Mouse (Mus musculus) neural tube, embryonic 12.5 days (tissue): ENCODE measurements around the gene Cdkn2aip. TPM values are rescaled to one million over a fixed set of nuclear protein-coding genes. Genes with fewer than 3 reads are reported as not detected.

Source experiments
- ATAC-seq: fragments of 200-750 bp; cut with Nextera tagmentation; 2 replicates; pipeline ENCODE4 v1.8.0; 2017; ENCODE audit warnings: low read depth, mild to moderate bottlenecking, moderate TSS enrichment, moderate library complexity; ENCODE audit not compliant: low FRiP score
- H3K27ac ChIP-seq: fragments of 300-500 bp; sonication (generic); 2 replicates; pipeline ENCODE4 v1.5.1; 2016
- H3K27me3 ChIP-seq: fragments of 300-500 bp; sonication (generic); replicated peaks from 2 replicates; pipeline ENCODE4 v1.6.1; 2016; ENCODE audit warnings: mild to moderate bottlenecking
- H3K36me3 ChIP-seq: fragments of 300-500 bp; sonication (generic); 2 replicates; pipeline ENCODE4 v1.6.1; 2016; ENCODE audit warnings: mild to moderate bottlenecking
- H3K4me1 ChIP-seq: fragments of 300-500 bp; sonication (generic); 2 replicates; pipeline ENCODE4 v1.6.1; 2016
- H3K4me2 ChIP-seq: fragments of 300-500 bp; sonication (generic); replicated peaks from 2 replicates; pipeline ENCODE4 v1.6.1; 2016; ENCODE audit warnings: mild to moderate bottlenecking
- H3K4me3 ChIP-seq: fragments of 300-500 bp; sonication (generic); 2 replicates; pipeline ENCODE4 v1.5.1; 2016
- H3K9ac ChIP-seq: fragments of 300-500 bp; sonication (generic); 2 replicates; pipeline ENCODE4 v1.6.1; 2016; ENCODE audit warnings: mild to moderate bottlenecking
- H3K9me3 ChIP-seq: fragments of 300-500 bp; sonication (generic); 2 replicates; pipeline ENCODE4 v1.6.1; 2016; ENCODE audit warnings: mild to moderate bottlenecking
- WGBS: fragments of 180-500 bp; shearing (Covaris S2); methylation state at CpG from one replicate; pipeline ENCODE4 v1.1.7; 2016; 5-methylcytosine and 5-hydroxymethylcytosine counted together
- polyA plus RNA-seq: library from polyadenylated mRNA; unstranded; fragments of >200 nt; fragmentation: Nextera tagmentation; extraction: Ambion mirVana; gene quantifications from 2 replicates; pipeline ENCODE4 v1.2.1, GENCODE M21; 2016

Cdkn2aip gene
- polyA plus RNA-seq: 43.3 and 45.1 TPM in 2 replicates

GRCm38 (mm10) chr8:47713761-47714745 lies at the start of gene Cdkn2aip:
TSS of gene Cdkn2aip (minus strand) at chr8:47713932.
- H3K27ac ChIP-seq: peak within 1 kb of the TSS; percentile 92
- H3K9ac ChIP-seq: peak within 1 kb of the TSS; percentile 94
- peak within 1 kb of the TSS; percentile 96 for H3K4me3 ChIP-seq
- peaks cover 7% of the 10 kb centered on the region for H3K4me1 ChIP-seq
- H3K27me3 ChIP-seq: no peaks in the 10 kb centered on the region
- peak within 1 kb of the TSS; percentile 69 for H3K4me2 ChIP-seq
- WGBS: under 1% methylated on average over 114 of the region's 114 CpGs
- ATAC-seq: peak; percentile 88
- peaks cover 14% of the 10 kb centered on the region for H3K36me3 ChIP-seq
- H3K9me3 ChIP-seq: no peaks in the 10 kb centered on the region

GRCm38 (mm10) chr8:47763194-47763593 lies 49.5 kb upstream of the Cdkn2aip start:
- no peaks in the 10 kb centered on the region for H3K27me3 ChIP-seq
- H3K4me3 ChIP-seq: no peak overlapping the region
- no peak for ATAC-seq
- H3K9me3 ChIP-seq: no peaks in the 10 kb centered on the region
- WGBS: 34% methylated on average over 9 of the region's 9 CpGs
- peaks cover 10% of the 10 kb centered on the region for H3K4me1 ChIP-seq
- no peak overlapping the region for H3K9ac ChIP-seq
- H3K27ac ChIP-seq: no peak overlapping the region
- H3K4me2 ChIP-seq: peak overlapping the region; percentile 44
- no peaks in the 10 kb centered on the region for H3K36me3 ChIP-seq

- 75% methylated on average over 11 of the region's 11 CpGs for WGBS
- H3K27me3 ChIP-seq: no peaks in the 10 kb centered on the region
- no peak overlapping the region for H3K27ac ChIP-seq
- no peaks in the 10 kb centered on the region for H3K9me3 ChIP-seq
- no peak overlapping the region for H3K9ac ChIP-seq
- no peaks in the 10 kb centered on the region for H3K36me3 ChIP-seq
- no peak overlapping the region for H3K4me3 ChIP-seq
- H3K4me2 ChIP-seq: no peak overlapping the region
- no peak for ATAC-seq
- H3K4me1 ChIP-seq: peaks cover 10% of the 10 kb centered on the region
These were observed 47.0 kb upstream of the Cdkn2aip start for GRCm38 (mm10) chr8:47760685-47761084.

GRCm38 (mm10) chr8:47760186-47760585 lies 46.5 kb upstream of the Cdkn2aip start:
- no peaks in the 10 kb centered on the region for H3K36me3 ChIP-seq
- H3K4me2 ChIP-seq: no peak overlapping the region
- no peak for ATAC-seq

GRCm38 (mm10) chr8:47753121-47753520 lies 39.4 kb upstream of the Cdkn2aip start:
- no peaks in the 10 kb centered on the region for H3K9me3 ChIP-seq
- ATAC-seq: no peak
- H3K4me3 ChIP-seq: no peak overlapping the region
- H3K4me2 ChIP-seq: no peak overlapping the region
- H3K36me3 ChIP-seq: no peaks in the 10 kb centered on the region
- H3K9ac ChIP-seq: no peak overlapping the region
- WGBS: 90% methylated on average over 3 of the region's 3 CpGs
- H3K27ac ChIP-seq: no peak overlapping the region
- H3K4me1 ChIP-seq: no peaks in the 10 kb centered on the region
- no peaks in the 10 kb centered on the region for H3K27me3 ChIP-seq

More at GRCm38 (mm10) chr8:47760186-47760585, 46.5 kb upstream of the Cdkn2aip start:
- H3K4me3 ChIP-seq: no peak overlapping the region
- H3K9me3 ChIP-seq: no peaks in the 10 kb centered on the region
- 76% methylated on average over 4 of the region's 4 CpGs for WGBS
- peaks cover 10% of the 10 kb centered on the region for H3K4me1 ChIP-seq
- no peak overlapping the region for H3K9ac ChIP-seq
- H3K27ac ChIP-seq: no peak overlapping the region
- H3K27me3 ChIP-seq: no peaks in the 10 kb centered on the region

GRCm38 (mm10) chr8:47750096-47750495 lies 36.4 kb upstream of the Cdkn2aip start:
- no peaks in the 10 kb centered on the region for H3K9me3 ChIP-seq
- H3K4me1 ChIP-seq: 0 out of 2 replicates have a peak, but pooled peaks cover 3% of the 10 kb centered on the region
- H3K27me3 ChIP-seq: no peaks in the 10 kb centered on the region
- H3K36me3 ChIP-seq: no peaks in the 10 kb centered on the region
- no peak overlapping the region for H3K4me3 ChIP-seq
- H3K4me2 ChIP-seq: peak overlapping the region; percentile 14; the same call in 1 of the 2 replicates
- no peak overlapping the region for H3K9ac ChIP-seq
- no peak overlapping the region for H3K27ac ChIP-seq
- no peak for ATAC-seq
- WGBS: 53% methylated on average over 14 of the region's 14 CpGs

- H3K4me1 ChIP-seq: 0 out of 2 replicates have a peak, but pooled peaks cover 3% of the 10 kb centered on the region
- ATAC-seq: no peak
- no peak overlapping the region for H3K4me3 ChIP-seq
- no peak overlapping the region for H3K4me2 ChIP-seq
- H3K27ac ChIP-seq: no peak overlapping the region
- WGBS: 78% methylated on average over 8 of the region's 8 CpGs
- no peaks in the 10 kb centered on the region for H3K27me3 ChIP-seq
- H3K36me3 ChIP-seq: no peaks in the 10 kb centered on the region
- no peaks in the 10 kb centered on the region for H3K9me3 ChIP-seq
- no peak overlapping the region for H3K9ac ChIP-seq
These were observed 35.8 kb upstream of the Cdkn2aip start for GRCm38 (mm10) chr8:47749491-47749890.

- no peak for ATAC-seq
- peaks cover 9% of the 10 kb centered on the region; the same call in 1 of the 2 replicates for H3K4me1 ChIP-seq
- WGBS: 56% methylated on average over 12 of the region's 12 CpGs
- no peak overlapping the region for H3K9ac ChIP-seq
- H3K4me2 ChIP-seq: no peak overlapping the region
- no peaks in the 10 kb centered on the region for H3K36me3 ChIP-seq
- H3K27ac ChIP-seq: no peak overlapping the region
- H3K4me3 ChIP-seq: no peak overlapping the region
- H3K9me3 ChIP-seq: no peaks in the 10 kb centered on the region
- H3K27me3 ChIP-seq: peaks cover 7% of the 10 kb centered on the region
These were observed 32.6 kb upstream of the Cdkn2aip start for GRCm38 (mm10) chr8:47746304-47746703.

GRCm38 (mm10) chr8:47745848-47746247 lies 32.1 kb upstream of the Cdkn2aip start:
- Histone ChIP-seq H3K4me1 (peaks cover 9% of the 10 kb centered on the region; the same call in 1 of the 2 replicates), H3K9ac (no peak overlapping the region), H3K27me3 (peaks cover 10% of the 10 kb centered on the region), H3K4me3 (no peak overlapping the region), H3K4me2 (no peak overlapping the region), H3K9me3 (no peaks in the 10 kb centered on the region), H3K27ac (no peak overlapping the region), H3K36me3 (no peaks in the 10 kb centered on the region)
- 15% methylated on average over 6 of the region's 6 CpGs for WGBS
- no peak for ATAC-seq

- ATAC-seq: no peak
- Histone ChIP-seq H3K4me1 (peaks cover 9% of the 10 kb centered on the region; the same call in 1 of the 2 replicates), H3K9me3 (no peaks in the 10 kb centered on the region), H3K36me3 (no peaks in the 10 kb centered on the region), H3K27ac (no peak overlapping the region), H3K4me2 (no peak overlapping the region), H3K4me3 (no peak overlapping the region), H3K9ac (no peak overlapping the region), H3K27me3 (peaks cover 10% of the 10 kb centered on the region)
- WGBS: 73% methylated on average over 9 of the region's 9 CpGs
These were observed 31.1 kb upstream of the Cdkn2aip start for GRCm38 (mm10) chr8:47744803-47745202.

- 9% methylated on average over 11 of the region's 11 CpGs for WGBS
- Histone ChIP-seq H3K9ac (no peak overlapping the region), H3K9me3 (no peaks in the 10 kb centered on the region)
These were observed 29.7 kb upstream of the Cdkn2aip start for GRCm38 (mm10) chr8:47743419-47743818.

GRCm38 (mm10) chr8:47742992-47743391 lies 29.3 kb upstream of the Cdkn2aip start:
- no peak overlapping the region for H3K27ac ChIP-seq
- ATAC-seq: no peak
- H3K4me1 ChIP-seq: peaks cover 9% of the 10 kb centered on the region; the same call in 1 of the 2 replicates
- H3K9me3 ChIP-seq: no peaks in the 10 kb centered on the region
- 40% methylated on average over 8 of the region's 8 CpGs for WGBS
- no peak overlapping the region for H3K9ac ChIP-seq
- peak overlapping the region; percentile 33; the same call in 1 of the 2 replicates for H3K4me2 ChIP-seq
- no peaks in the 10 kb centered on the region for H3K36me3 ChIP-seq
- no peak overlapping the region for H3K4me3 ChIP-seq
- H3K27me3 ChIP-seq: peaks cover 10% of the 10 kb centered on the region

More at GRCm38 (mm10) chr8:47743419-47743818, 29.7 kb upstream of the Cdkn2aip start:
- no peak overlapping the region for H3K4me3 ChIP-seq
- peaks cover 10% of the 10 kb centered on the region for H3K27me3 ChIP-seq
- H3K4me2 ChIP-seq: peak overlapping the region; percentile 33; the same call in 1 of the 2 replicates
- no peak overlapping the region for H3K27ac ChIP-seq
- ATAC-seq: no peak
- H3K4me1 ChIP-seq: peaks cover 9% of the 10 kb centered on the region; the same call in 1 of the 2 replicates
- no peaks in the 10 kb centered on the region for H3K36me3 ChIP-seq
